Mouse (Mus musculus): ENCODE measurements around the gene Ints6. TPM values are rescaled to one million over a fixed set of nuclear protein-coding genes. Genes with fewer than 3 reads are reported as not detected.
"Not testable (repeated sequence)": the region's sequence is repeated elsewhere in the genome, so short reads cannot be mapped to it uniquely, and the experiment has no call there.

Ints6 gene
- polyA plus RNA-seq, 1 experiment from 2014 or later: 12.6 TPM

DNA sequence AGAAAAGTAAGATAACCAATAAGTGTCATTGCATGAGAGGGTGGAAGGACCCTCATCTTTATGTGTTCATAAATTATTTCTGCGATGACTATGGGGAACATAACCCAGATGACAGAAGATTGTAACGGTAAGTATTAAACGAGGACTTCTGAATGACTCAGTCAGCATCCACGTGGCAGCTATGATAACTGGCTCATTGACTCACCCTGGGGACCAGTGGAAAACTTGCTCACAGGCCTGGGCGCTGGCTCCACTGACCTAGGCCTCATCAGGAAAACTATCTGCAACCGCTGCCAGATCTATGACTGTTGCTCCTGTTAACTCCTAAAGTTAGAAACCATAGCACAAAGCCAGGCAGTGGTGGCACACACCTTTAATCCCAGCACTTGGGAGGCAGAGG lies 112.6 kb downstream of the Ints6 start:
- Histone ChIP-seq H3K4me3 (ENCODE audit: low read length) (no peak overlapping the region), H3K4me2 (ENCODE audit: low read length) (no peak overlapping the region), H3K9ac (ENCODE audit: low read depth, low read length) (no peak overlapping the region), H3K9me3 (ENCODE audit: control insufficient read depth, low read length) (no peaks in the 10 kb centered on the region), H3K27me3 (replicated peaks; ENCODE audit: control insufficient read depth, insufficient read depth, low read length) (no peaks in the 10 kb centered on the region), H3K4me1 (ENCODE audit: control insufficient read depth, insufficient read depth, low read depth, low read length) (no peaks in the 10 kb centered on the region), H3K27ac (ENCODE audit: low read depth, low read length) (no peak overlapping the region), H3K36me3 (ENCODE audit: control insufficient read depth, insufficient read depth, low read length) (no peaks in the 10 kb centered on the region)
- ATAC-seq: no peak
- 87% methylated on average over 6 of the region's 6 CpGs for WGBS

DNA sequence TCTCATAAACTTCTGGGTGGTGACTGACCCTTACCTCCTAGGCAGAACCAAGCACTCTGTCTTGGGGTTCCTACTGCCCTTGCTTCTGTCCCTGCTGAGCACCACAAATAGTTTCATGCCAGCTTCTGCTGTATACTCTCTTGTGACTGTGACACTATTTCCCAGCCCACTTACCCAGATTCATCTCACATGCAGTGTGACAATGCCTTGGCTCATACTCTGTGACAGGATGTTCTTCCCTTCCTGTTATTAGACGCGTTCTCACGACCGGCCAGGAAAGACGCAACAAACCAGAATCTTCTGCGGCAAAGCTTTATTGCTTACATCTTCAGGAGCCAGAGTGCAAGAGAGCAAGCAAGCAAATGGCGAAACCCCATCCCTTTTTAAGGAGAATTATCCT lies 118.6 kb downstream of the Ints6 start:
- 82% methylated on average over 6 of the region's 7 CpGs for WGBS
- not testable (repeated sequence) for H3K4me3 ChIP-seq (ENCODE audit: low read length); H3K9ac ChIP-seq (ENCODE audit: low read depth, low read length); H3K4me2 ChIP-seq (ENCODE audit: low read length); H3K36me3 ChIP-seq (ENCODE audit: control insufficient read depth, insufficient read depth, low read length); H3K27ac ChIP-seq (ENCODE audit: low read depth, low read length); H3K4me1 ChIP-seq (ENCODE audit: control insufficient read depth, insufficient read depth, low read depth, low read length); H3K27me3 ChIP-seq (replicated peaks; ENCODE audit: control insufficient read depth, insufficient read depth, low read length); H3K9me3 ChIP-seq (ENCODE audit: control insufficient read depth, low read length); ATAC-seq

DNA sequence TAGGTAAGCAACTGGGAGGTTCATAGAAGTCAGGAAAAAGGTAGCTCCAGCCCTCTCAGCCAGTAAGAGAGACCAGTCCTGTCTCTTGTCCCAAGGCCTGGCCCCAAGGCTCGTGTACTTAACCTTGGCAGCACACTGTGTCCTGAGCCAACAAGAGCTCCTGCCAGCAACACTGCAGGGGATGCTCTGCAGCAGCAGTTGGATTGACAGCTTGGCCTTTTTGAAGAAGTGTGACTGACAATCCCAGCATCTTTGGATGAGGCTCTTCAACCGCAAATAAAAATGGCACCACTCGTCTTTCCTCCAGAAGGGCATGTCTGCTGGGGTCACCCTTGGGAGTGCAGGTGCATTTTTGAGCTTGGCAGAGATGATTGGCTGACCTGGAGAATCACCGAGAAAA lies 120.6 kb downstream of the Ints6 start:
- H3K4me3 ChIP-seq (ENCODE audit: low read length): no peak overlapping the region
- 58% methylated on average over 4 of the region's 4 CpGs for WGBS
- peaks cover 8% of the 10 kb centered on the region for H3K4me1 ChIP-seq (ENCODE audit: control insufficient read depth, insufficient read depth, low read depth, low read length)
- ATAC-seq: no peak
- H3K36me3 ChIP-seq (ENCODE audit: control insufficient read depth, insufficient read depth, low read length): no peaks in the 10 kb centered on the region
- no peaks in the 10 kb centered on the region for H3K27me3 ChIP-seq (replicated peaks; ENCODE audit: control insufficient read depth, insufficient read depth, low read length)
- H3K4me2 ChIP-seq (ENCODE audit: low read length): no peak overlapping the region
- no peak overlapping the region for H3K9ac ChIP-seq (ENCODE audit: low read depth, low read length)
- no peak overlapping the region for H3K27ac ChIP-seq (ENCODE audit: low read depth, low read length)
- H3K9me3 ChIP-seq (ENCODE audit: control insufficient read depth, low read length): no peaks in the 10 kb centered on the region

DNA sequence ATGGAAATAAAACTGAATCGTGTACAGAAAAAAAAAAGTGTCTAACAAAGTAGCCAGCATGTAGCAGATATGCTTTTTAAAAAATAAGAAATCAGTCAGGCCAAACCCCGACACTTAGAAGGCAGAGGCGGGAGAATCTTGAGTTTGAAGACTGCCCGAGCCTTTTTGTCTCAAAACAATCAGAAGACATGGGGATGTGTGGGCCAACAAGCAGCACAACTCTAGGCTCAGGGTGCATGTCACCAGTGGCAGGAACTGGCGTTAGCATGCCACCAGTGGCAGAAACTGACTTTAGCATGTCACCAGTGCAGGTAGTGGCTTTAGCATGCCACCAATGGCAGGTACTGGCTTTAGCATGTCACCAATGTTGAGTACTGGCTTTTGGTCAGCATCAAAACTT lies 121.4 kb downstream of the Ints6 start:
- Histone ChIP-seq H3K36me3 (ENCODE audit: control insufficient read depth, insufficient read depth, low read length) (no peaks in the 10 kb centered on the region), H3K4me2 (ENCODE audit: low read length) (no peak overlapping the region), H3K27ac (ENCODE audit: low read depth, low read length) (no peak overlapping the region), H3K4me3 (ENCODE audit: low read length) (no peak overlapping the region), H3K9me3 (ENCODE audit: control insufficient read depth, low read length) (no peaks in the 10 kb centered on the region), H3K9ac (ENCODE audit: low read depth, low read length) (no peak overlapping the region), H3K4me1 (ENCODE audit: control insufficient read depth, insufficient read depth, low read depth, low read length) (peaks cover 8% of the 10 kb centered on the region), H3K27me3 (replicated peaks; ENCODE audit: control insufficient read depth, insufficient read depth, low read length) (no peaks in the 10 kb centered on the region)
- 89% methylated on average over 5 of the region's 5 CpGs for WGBS
- ATAC-seq: no peak

DNA sequence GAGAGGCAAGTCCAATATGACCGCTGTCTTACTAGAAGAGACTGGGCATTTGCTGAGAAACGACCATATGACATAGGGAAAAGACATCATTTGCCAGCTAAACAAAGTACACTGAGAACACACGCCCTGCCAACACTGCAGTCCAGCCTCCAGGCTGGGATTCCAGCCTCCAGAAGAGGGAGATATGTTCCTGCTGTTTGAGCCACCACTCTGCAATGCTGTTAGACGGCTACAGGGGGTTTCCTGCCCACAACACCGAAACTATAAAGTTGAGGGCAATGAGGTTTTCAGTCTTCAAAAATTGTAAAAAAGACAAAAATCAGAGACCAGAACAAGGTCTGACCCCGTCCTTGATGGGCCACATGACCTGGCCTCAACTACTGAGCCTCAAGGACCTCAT lies 121.9 kb downstream of the Ints6 start:
- no peaks in the 10 kb centered on the region for H3K27me3 ChIP-seq (replicated peaks; ENCODE audit: control insufficient read depth, insufficient read depth, low read length)
- 77% methylated on average over 6 of the region's 6 CpGs for WGBS
- no peak overlapping the region for H3K4me2 ChIP-seq (ENCODE audit: low read length)
- no peak overlapping the region for H3K9ac ChIP-seq (ENCODE audit: low read depth, low read length)
- no peak overlapping the region for H3K27ac ChIP-seq (ENCODE audit: low read depth, low read length)
- no peak for ATAC-seq
- peaks cover 8% of the 10 kb centered on the region for H3K4me1 ChIP-seq (ENCODE audit: control insufficient read depth, insufficient read depth, low read depth, low read length)
- H3K9me3 ChIP-seq (ENCODE audit: control insufficient read depth, low read length): no peaks in the 10 kb centered on the region
- no peaks in the 10 kb centered on the region for H3K36me3 ChIP-seq (ENCODE audit: control insufficient read depth, insufficient read depth, low read length)
- H3K4me3 ChIP-seq (ENCODE audit: low read length): no peak overlapping the region

DNA sequence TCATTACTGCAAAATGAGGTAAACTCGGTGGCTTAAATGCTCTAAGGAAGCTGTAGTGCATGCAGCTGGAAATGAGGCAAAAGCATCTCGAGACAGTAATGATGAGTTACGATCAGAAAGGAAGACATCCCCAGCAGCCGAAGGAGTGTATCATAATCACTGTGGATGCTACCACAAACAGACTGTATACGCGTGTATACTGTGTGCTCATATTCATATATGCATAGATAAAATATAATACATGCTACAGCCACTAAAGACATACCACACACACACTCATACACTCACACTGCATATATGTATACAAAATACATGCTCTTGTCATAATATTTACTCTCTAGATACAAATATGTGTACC lies 122.6 kb downstream of the Ints6 start:
- 38% methylated on average over 6 of the region's 6 CpGs for WGBS
- no peak overlapping the region for H3K4me3 ChIP-seq (ENCODE audit: low read length)
- peaks cover 8% of the 10 kb centered on the region for H3K4me1 ChIP-seq (ENCODE audit: control insufficient read depth, insufficient read depth, low read depth, low read length)
- H3K27me3 ChIP-seq (replicated peaks; ENCODE audit: control insufficient read depth, insufficient read depth, low read length): no peaks in the 10 kb centered on the region
- H3K9ac ChIP-seq (ENCODE audit: low read depth, low read length): no peak overlapping the region
- H3K27ac ChIP-seq (ENCODE audit: low read depth, low read length): peak overlapping the region; percentile 68
- no peaks in the 10 kb centered on the region for H3K9me3 ChIP-seq (ENCODE audit: control insufficient read depth, low read length)
- peak overlapping the region; percentile 10 for H3K4me2 ChIP-seq (ENCODE audit: low read length)
- no peak; the same call in 1 of the 2 replicates for ATAC-seq
- H3K36me3 ChIP-seq (ENCODE audit: control insufficient read depth, insufficient read depth, low read length): no peaks in the 10 kb centered on the region

DNA sequence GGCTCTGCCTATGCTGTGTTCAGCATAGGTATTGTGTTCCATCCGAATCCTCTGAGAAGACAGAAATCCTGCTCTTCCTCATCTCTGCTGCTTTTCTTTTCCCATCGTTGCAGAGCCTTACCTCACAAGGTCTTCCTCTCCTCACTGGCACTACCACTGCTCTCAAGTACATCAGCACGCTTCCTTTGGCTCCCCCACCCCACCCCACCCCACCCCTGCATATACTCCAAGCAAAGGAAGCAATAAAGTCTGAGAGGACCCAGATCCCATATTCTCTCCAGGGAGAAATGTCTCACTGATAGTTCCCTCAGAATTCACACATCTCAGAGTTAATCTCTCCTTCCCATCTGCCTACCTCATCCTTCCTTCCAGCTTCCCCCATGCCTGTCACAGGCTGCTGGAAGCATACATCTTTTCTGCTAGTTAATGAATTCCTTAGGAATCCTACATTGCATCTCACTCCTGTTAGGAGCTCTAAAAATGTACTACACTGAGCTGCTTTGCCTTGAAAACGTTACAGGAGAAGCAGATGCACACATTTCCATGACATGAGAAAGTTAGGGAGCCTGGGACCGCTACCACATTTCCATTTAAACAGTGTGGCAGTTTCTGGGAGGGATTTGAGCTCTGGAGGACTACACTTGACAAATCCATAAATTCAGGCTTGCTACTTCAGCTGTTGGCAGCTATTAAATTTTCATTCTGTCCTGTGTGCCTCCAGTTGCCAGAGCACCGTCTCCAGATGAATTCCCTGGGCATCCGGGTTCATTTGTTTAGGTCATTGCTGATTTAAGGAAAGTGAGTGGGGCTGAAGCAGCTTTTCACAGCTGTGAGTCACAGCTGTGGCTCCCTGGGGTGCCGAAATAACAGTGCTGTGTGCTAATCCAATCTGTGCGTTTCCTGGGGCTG lies 123.3 kb downstream of the Ints6 start:
- peak overlapping the region; percentile 10 for H3K4me2 ChIP-seq (ENCODE audit: low read length)
- no peaks in the 10 kb centered on the region for H3K9me3 ChIP-seq (ENCODE audit: control insufficient read depth, low read length)
- peak; percentile 79 for ATAC-seq
- H3K9ac ChIP-seq (ENCODE audit: low read depth, low read length): 0 out of 2 replicates have a peak overlapping the region, but pooled peaks have one; percentile 22
- no peak overlapping the region for H3K4me3 ChIP-seq (ENCODE audit: low read length)
- H3K27ac ChIP-seq (ENCODE audit: low read depth, low read length): peak overlapping the region; percentile 68
- H3K36me3 ChIP-seq (ENCODE audit: control insufficient read depth, insufficient read depth, low read length): no peaks in the 10 kb centered on the region
- 25% methylated on average over 9 of the region's 9 CpGs for WGBS
- no peaks in the 10 kb centered on the region for H3K27me3 ChIP-seq (replicated peaks; ENCODE audit: control insufficient read depth, insufficient read depth, low read length)
- H3K4me1 ChIP-seq (ENCODE audit: control insufficient read depth, insufficient read depth, low read depth, low read length): peaks cover 8% of the 10 kb centered on the region

DNA sequence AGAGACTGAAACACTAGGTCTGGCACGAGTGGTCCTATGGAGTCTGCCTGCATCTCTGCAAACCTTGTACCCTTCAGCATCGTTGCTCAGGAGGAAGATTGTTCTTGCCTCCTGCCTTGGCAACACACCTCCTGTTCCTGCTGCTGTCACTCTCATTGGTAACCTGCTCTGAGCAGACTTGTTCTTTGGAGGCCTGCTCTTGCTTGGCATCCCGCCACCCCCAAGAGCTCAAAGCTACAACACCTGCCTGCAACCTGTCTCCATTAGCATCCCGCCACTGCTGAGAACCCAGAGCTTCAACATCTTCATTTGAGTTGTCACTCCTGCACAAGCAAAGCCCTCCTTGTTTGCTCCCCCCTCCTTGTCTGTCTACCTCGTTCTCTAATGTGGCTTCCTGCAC lies 133.0 kb downstream of the Ints6 start:
- H3K36me3 ChIP-seq (ENCODE audit: control insufficient read depth, insufficient read depth, low read length): no peaks in the 10 kb centered on the region
- no peaks in the 10 kb centered on the region; the same call in 1 of the 2 replicates for H3K9me3 ChIP-seq (ENCODE audit: control insufficient read depth, low read length)
- H3K4me1 ChIP-seq (ENCODE audit: control insufficient read depth, insufficient read depth, low read depth, low read length): no peaks in the 10 kb centered on the region
- H3K4me3 ChIP-seq (ENCODE audit: low read length): no peak overlapping the region
- H3K9ac ChIP-seq (ENCODE audit: low read depth, low read length): no peak overlapping the region
- ATAC-seq: no peak
- no peak overlapping the region for H3K4me2 ChIP-seq (ENCODE audit: low read length)
- no peak overlapping the region for H3K27ac ChIP-seq (ENCODE audit: low read depth, low read length)
- no peaks in the 10 kb centered on the region for H3K27me3 ChIP-seq (replicated peaks; ENCODE audit: control insufficient read depth, insufficient read depth, low read length)
- WGBS: 86% methylated on average over 5 of the region's 5 CpGs

All from hindbrain, embryonic 16.5 days (tissue).